ENCODE assay signal across 12 mouse cellular contexts in genomic region chr6:83244422-83245061, GRCm38 (mm10). TPM values are rescaled to one million over a fixed set of nuclear protein-coding genes. Genes with fewer than 3 reads are reported as not detected.
DNase-seq lines count a peak whose midpoint lies in the region; ATAC-seq and TF ChIP-seq lines count a peak whose summit lies in the region.
"Had no signal": no experiment of that assay in that cellular context is flagged by ENCODE, and none has a peak within 500 bp of the region (broad histone marks: within the 10 kb centered on the region; RNA-seq: fewer than 3 reads in every experiment).

No protein-coding gene starts in this region.

- intact Hi-C loops in heart, postnatal 14 days (cut with DNase I), result no loop called here

- H3K27me3 ChIP-seq in heart, postnatal 0 days (ENCODE audit: control insufficient read depth, insufficient read depth, low read length), result 0 out of 2 replicates have a peak, but pooled peaks cover 6% of the 10 kb centered on the region
- peaks cover 8% of the 10 kb centered on the region for H3K27me3 ChIP-seq in lung, embryonic 15.5 days
- H3K27me3 ChIP-seq in embryonic facial prominence, embryonic 13.5 days, result peaks cover 9% of the 10 kb centered on the region; the same call in 1 of the 2 replicates
- peaks cover 27% of the 10 kb centered on the region for H3K27me3 ChIP-seq in liver, embryonic 15.5 days

- H3K27ac ChIP-seq in heart, postnatal 0 days (ENCODE audit: low read depth), result 0 out of 2 replicates have a peak overlapping the region, but pooled peaks have one; percentile 50
- peak overlapping the region; percentile 87 for H3K27ac ChIP-seq in lung, embryonic 15.5 days
- H3K27ac ChIP-seq in embryonic facial prominence, embryonic 13.5 days, result peak overlapping the region; percentile 66
- H3K27ac ChIP-seq in liver, embryonic 15.5 days (replicated peaks), result peak overlapping the region; percentile 58; the same call in 1 of the 2 replicates
- H3K27ac ChIP-seq: hindbrain, postnatal 0 days had no signal

- H3K9ac ChIP-seq in heart, postnatal 0 days (replicated peaks; ENCODE audit: low read depth, low read length), result no peak overlapping the region
- H3K9ac ChIP-seq in lung, embryonic 15.5 days, result no peak overlapping the region
- 0 out of 2 replicates have a peak overlapping the region, but pooled peaks have one; percentile 7 for H3K9ac ChIP-seq in embryonic facial prominence, embryonic 13.5 days
- no peak overlapping the region for H3K9ac ChIP-seq in liver, embryonic 15.5 days

- no peak for DNase-seq in heart, postnatal 0 days (ENCODE audit: low spot score)
- DNase-seq in heart, postnatal 14 days, result no peak
- DNase-seq in lung, postnatal 36 days, result no peak
- DNase-seq in ovary, postnatal 10 days (ENCODE audit: low spot score), result no peak
- DNase-seq: spleen, adult 18-20 months had no signal

- H3K4me1 ChIP-seq in heart, postnatal 0 days (ENCODE audit: control insufficient read depth, insufficient read depth), result peaks cover 18% of the 10 kb centered on the region
- peaks cover 25% of the 10 kb centered on the region for H3K4me1 ChIP-seq in lung, embryonic 15.5 days
- peaks cover 30% of the 10 kb centered on the region for H3K4me1 ChIP-seq in embryonic facial prominence, embryonic 13.5 days
- H3K4me1 ChIP-seq in liver, embryonic 15.5 days (replicated peaks), result peaks cover 36% of the 10 kb centered on the region

- no peak for TF ChIP-seq EP300 in heart, postnatal 0 days (IDR thresholded peaks at IDR 0.05; ENCODE audit: low read depth)

- H3K4me2 ChIP-seq in heart, postnatal 0 days (ENCODE audit: low read depth, low read length), result no peak overlapping the region
- 0 out of 2 replicates have a peak overlapping the region, but pooled peaks have one; percentile 2 for H3K4me2 ChIP-seq in lung, embryonic 15.5 days
- H3K4me2 ChIP-seq in embryonic facial prominence, embryonic 13.5 days, result no peak overlapping the region
- no peak overlapping the region for H3K4me2 ChIP-seq in liver, embryonic 15.5 days

- TF ChIP-seq CTCF in heart, postnatal 0 days (IDR thresholded peaks at IDR 0.05; ENCODE audit: low read depth), result no peak

- H3K9me3 ChIP-seq in heart, postnatal 0 days (replicated peaks; ENCODE audit: control insufficient read depth, low read length), result no peaks in the 10 kb centered on the region
- no peaks in the 10 kb centered on the region for H3K9me3 ChIP-seq in lung, embryonic 15.5 days
- H3K9me3 ChIP-seq in embryonic facial prominence, embryonic 13.5 days, result no peaks in the 10 kb centered on the region
- H3K9me3 ChIP-seq in liver, embryonic 15.5 days (replicated peaks), result no peaks in the 10 kb centered on the region

- 55% methylated on average over 10 of the region's 10 CpGs for whole genome bisulfite sequencing in heart, postnatal 0 days
- 23% methylated on average over 10 of the region's 10 CpGs for whole genome bisulfite sequencing in lung, embryonic 15.5 days
- 17% methylated on average over 10 of the region's 10 CpGs for WGBS in embryonic facial prominence, embryonic 13.5 days
- 66% methylated on average over 10 of the region's 10 CpGs for WGBS in liver, embryonic 15.5 days (ENCODE audit: insufficient replicate concordance)

- H3K36me3 ChIP-seq in heart, postnatal 0 days (replicated peaks; ENCODE audit: control insufficient read depth, insufficient read depth, low read length), result no peaks in the 10 kb centered on the region
- H3K36me3 ChIP-seq in lung, embryonic 15.5 days, result no peaks in the 10 kb centered on the region
- H3K36me3 ChIP-seq in embryonic facial prominence, embryonic 13.5 days, result no peaks in the 10 kb centered on the region
- H3K36me3 ChIP-seq in liver, embryonic 15.5 days (replicated peaks), result no peaks in the 10 kb centered on the region

- ATAC-seq in heart, postnatal 0 days (ENCODE audit: insufficient read depth, low read depth), result no peak
- no peak for ATAC-seq in lung, embryonic 15.5 days (ENCODE audit: borderline replicate concordance, extremely low read depth, low FRiP score, low TSS enrichment)
- no peak for ATAC-seq in embryonic facial prominence, embryonic 13.5 days (ENCODE audit: insufficient number of reproducible peaks, insufficient read depth, low FRiP score, low TSS enrichment, low read depth)
- ATAC-seq in liver, embryonic 15.5 days (ENCODE audit: insufficient read depth), result no peak
- no peak for ATAC-seq in megakaryocyte-erythroid progenitor cell, adult 5-6 weeks (replicated peaks; ENCODE audit: low FRiP score, low TSS enrichment, poor library complexity, severe bottlenecking)
- ATAC-seq: hindbrain, postnatal 0 days had no signal

- H3K4me3 ChIP-seq in heart, postnatal 0 days (ENCODE audit: low read depth, low read length), result no peak overlapping the region
- no peak overlapping the region for H3K4me3 ChIP-seq in lung, embryonic 15.5 days
- no peak overlapping the region for H3K4me3 ChIP-seq in embryonic facial prominence, embryonic 13.5 days
- no peak overlapping the region for H3K4me3 ChIP-seq in liver, embryonic 15.5 days (replicated peaks)

RNA-seq across cellular contexts. Expression of gene Slc4a5, which starts 24.9 kb away (rescaled TPM):
- not detected in 2 replicates for total RNA-seq in heart, postnatal 0 days (2014; rRNA removed; ENCODE audit: low replicate concordance)
- polyA plus RNA-seq in heart, postnatal 0 days (2015; fragmentation: Nextera tagmentation; extraction: Ambion mirVana), result 0.03 TPM in 1 of 2 replicates, not detected in the other
- total RNA-seq in heart, postnatal 14 days (2021), result under 1 TPM in 1 of 2 experiments, not detected in 1; 0.10 TPM
- 0.84 and 1.2 TPM in 2 replicates for polyA plus RNA-seq in lung, embryonic 15.5 days (2015; fragmentation: Nextera tagmentation; extraction: Ambion mirVana)
- 0.15 and 0.20 TPM in 2 replicates for polyA plus RNA-seq in embryonic facial prominence, embryonic 13.5 days (2015; fragmentation: Nextera tagmentation; extraction: Ambion mirVana)
- 1.1 TPM in 2 replicates for polyA plus RNA-seq in liver, embryonic 15.5 days (2015; fragmentation: Nextera tagmentation; extraction: Ambion mirVana)
- not detected in 2 replicates for total RNA-seq in megakaryocyte-erythroid progenitor cell, adult 5-6 weeks (2014; fragmentation: Nextera tagmentation)
- 0.91 TPM in 1 of 2 replicates, not detected in the other for total RNA-seq in megakaryocyte-erythroid progenitor cell, adult 5-6 weeks (2017)
- total RNA-seq: heart, adult 8-10 months had no signal
- polyA plus RNA-seq: neural tube, embryonic 14.5 days had no signal
